Mouse (Mus musculus) bone marrow macrophage, adult 2 months (primary cell): ENCODE measurements around the gene Gm49395.

ENCODE experiments used
- CTCF ChIP-seq: IDR thresholded peaks from 2 replicates; pipeline ENCODE4 v1.5.1; 2012; ENCODE audit warnings: low read depth, mild to moderate bottlenecking, low read length, moderate library complexity
- POLR2A ChIP-seq: IDR thresholded peaks from 2 replicates; pipeline ENCODE4 v1.6.1; 2012; ENCODE audit warnings: mild to moderate bottlenecking, low read depth, low read length, borderline replicate concordance

GRCm38 (mm10) chr13:115020727-115021126 is 81.0 kb downstream of the Gm49395 start:
- TF ChIP-seq CTCF (no peak), POLR2A (no peak)
